Mouse (Mus musculus): Measurements from ENCODE around the gene Cux1.

GRCm38 (mm10) chr5:136258919-136259318 is 308.4 kb downstream of the Cux1 start:
- no peak for TF ChIP-seq POLR2A (IDR thresholded peaks at IDR 0.05; ENCODE audit: insufficient read depth, low read depth, low read length)
- TF ChIP-seq CTCF (IDR thresholded peaks at IDR 0.05) = peak; percentile 93
- 0 out of 2 replicates have a peak, but pooled peaks have one; percentile 35 for TF ChIP-seq EP300 (IDR thresholded peaks at IDR 0.05; ENCODE audit: insufficient read depth, low read depth, low read length)
